In genomic region chr10:80227166-80227539, GRCm38 (mm10) we compare ENCODE assay signal across 8 mouse cellular contexts. TPM values are rescaled to one million over a fixed set of nuclear protein-coding genes. Genes with fewer than 3 reads are reported as not detected.
DNase-seq lines count a peak whose midpoint lies in the region; ATAC-seq and TF ChIP-seq lines count a peak whose summit lies in the region.

No protein-coding gene starts in this region.

- DNase-seq in heart, postnatal 0 days (ENCODE audit: low spot score): no peak
- no peak for DNase-seq in heart, postnatal 36 days
- DNase-seq in hindbrain, embryonic 11.5 days (ENCODE audit: low spot score): no peak
- no peak for DNase-seq in adrenal gland, adult 8-10 months
- DNase-seq in right cerebral cortex, adult 18-20 months: no peak
- DNase-seq in urinary bladder, adult 18-20 months (ENCODE audit: low spot score in 2 of 2): no peak

- TF ChIP-seq CTCF in heart, postnatal 0 days (IDR thresholded peaks at IDR 0.05; ENCODE audit: low read depth): no peak
- TF ChIP-seq CTCF in bone marrow macrophage, adult 2 months (IDR thresholded peaks at IDR 0.05; ENCODE audit: low read depth, low read length): no peak

- 9% methylated on average over 10 of the region's 10 CpGs for WGBS in heart, postnatal 0 days
- WGBS in hindbrain, embryonic 11.5 days: 11% methylated on average over 10 of the region's 10 CpGs
- WGBS in midbrain, embryonic 12.5 days: 14% methylated on average over 10 of the region's 10 CpGs

- peak overlapping the region; percentile 97 for H3K4me2 ChIP-seq in heart, postnatal 0 days (ENCODE audit: low read depth, low read length)
- H3K4me2 ChIP-seq in hindbrain, embryonic 11.5 days (replicated peaks; ENCODE audit: low read depth, low read length): peak overlapping the region; percentile 93
- peak overlapping the region; percentile 82 for H3K4me2 ChIP-seq in midbrain, embryonic 12.5 days (replicated peaks)

- intact Hi-C loops in heart, postnatal 36 days (cut with DNase I): loop anchor here (2.0 kb wide), 1 partner anchor 28 kb away; no protein-coding TSS in a partner anchor

- TF ChIP-seq POLR2A in bone marrow macrophage, adult 2 months (IDR thresholded peaks at IDR 0.05; ENCODE audit: borderline replicate concordance, low read depth, low read length): no peak

- H3K27me3 ChIP-seq in heart, postnatal 0 days (ENCODE audit: control insufficient read depth, insufficient read depth, low read length): no peaks in the 10 kb centered on the region
- no peaks in the 10 kb centered on the region for H3K27me3 ChIP-seq in hindbrain, embryonic 11.5 days (ENCODE audit: control insufficient read depth, insufficient read depth, low read length)
- H3K27me3 ChIP-seq in midbrain, embryonic 12.5 days: no peaks in the 10 kb centered on the region

- peaks cover 21% of the 10 kb centered on the region for H3K4me1 ChIP-seq in heart, postnatal 0 days (ENCODE audit: control insufficient read depth, insufficient read depth)
- H3K4me1 ChIP-seq in bone marrow macrophage, adult 2 months (ENCODE audit: control insufficient read depth, insufficient read depth, low read length): peaks cover 29% of the 10 kb centered on the region
- peaks cover 11% of the 10 kb centered on the region for H3K4me1 ChIP-seq in hindbrain, embryonic 11.5 days (replicated peaks; ENCODE audit: control insufficient read depth, insufficient read depth, low read length)
- peaks cover 46% of the 10 kb centered on the region for H3K4me1 ChIP-seq in midbrain, embryonic 12.5 days

- peak overlapping the region; percentile 90 for H3K4me3 ChIP-seq in heart, postnatal 0 days (ENCODE audit: low read depth, low read length)
- peak overlapping the region; percentile 82 for H3K4me3 ChIP-seq in bone marrow macrophage, adult 2 months (ENCODE audit: insufficient read depth, low read length)
- peak overlapping the region; percentile 85 for H3K4me3 ChIP-seq in hindbrain, embryonic 11.5 days (ENCODE audit: low read depth, low read length)
- H3K4me3 ChIP-seq in midbrain, embryonic 12.5 days: peak overlapping the region; percentile 89

- peak overlapping the region; percentile 91 for H3K9ac ChIP-seq in heart, postnatal 0 days (replicated peaks; ENCODE audit: low read depth, low read length)
- H3K9ac ChIP-seq in hindbrain, embryonic 11.5 days (ENCODE audit: low read depth, low read length): peak overlapping the region; percentile 95
- peak overlapping the region; percentile 97 for H3K9ac ChIP-seq in midbrain, embryonic 12.5 days (replicated peaks)

- ATAC-seq in heart, postnatal 0 days (ENCODE audit: insufficient read depth, low read depth): no peak
- ATAC-seq in hindbrain, embryonic 11.5 days (ENCODE audit: low FRiP score): no peak; the same call in 1 of the 2 replicates
- no peak for ATAC-seq in midbrain, embryonic 12.5 days (ENCODE audit: low FRiP score, low read depth)

- H3K9me3 ChIP-seq in heart, postnatal 0 days (replicated peaks; ENCODE audit: control insufficient read depth, low read length): no peaks in the 10 kb centered on the region
- H3K9me3 ChIP-seq in hindbrain, embryonic 11.5 days (ENCODE audit: control insufficient read depth, low read length): no peaks in the 10 kb centered on the region
- H3K9me3 ChIP-seq in midbrain, embryonic 12.5 days: no peaks in the 10 kb centered on the region

- H3K36me3 ChIP-seq in heart, postnatal 0 days (replicated peaks; ENCODE audit: control insufficient read depth, insufficient read depth, low read length): peaks cover 33% of the 10 kb centered on the region
- no peaks in the 10 kb centered on the region for H3K36me3 ChIP-seq in hindbrain, embryonic 11.5 days (ENCODE audit: control insufficient read depth, insufficient read depth, low read length)
- peaks cover 14% of the 10 kb centered on the region for H3K36me3 ChIP-seq in midbrain, embryonic 12.5 days

- TF ChIP-seq EP300 in heart, postnatal 0 days (IDR thresholded peaks at IDR 0.05; ENCODE audit: low read depth): no peak

- peak overlapping the region; percentile 95 for H3K27ac ChIP-seq in heart, postnatal 0 days (ENCODE audit: low read depth)
- H3K27ac ChIP-seq in bone marrow macrophage, adult 2 months (ENCODE audit: insufficient read depth, low read depth, low read length): peak overlapping the region; percentile 32
- H3K27ac ChIP-seq in hindbrain, embryonic 11.5 days (ENCODE audit: low read depth, low read length): peak overlapping the region; percentile 90; the same call in 1 of the 2 replicates
- H3K27ac ChIP-seq in midbrain, embryonic 12.5 days (replicated peaks): peak overlapping the region; percentile 97

RNA-seq across cellular contexts. Expression of gene Mum1, which starts 0.9 kb away (rescaled TPM):
- 41.4 and 59.7 TPM in 2 replicates for total RNA-seq in heart, postnatal 0 days (2014; rRNA removed; ENCODE audit: low replicate concordance)
- 18.4 and 22.9 TPM in 2 replicates for polyA plus RNA-seq in heart, postnatal 0 days (2015; fragmentation: Nextera tagmentation; extraction: Ambion mirVana)
- total RNA-seq in heart, postnatal 36 days (2021): 10 to 100 TPM; 13.1 to 15.3 TPM
- 27.2 and 36.2 TPM in 2 replicates for polyA plus RNA-seq in bone marrow macrophage, adult 2 months (2012; ENCODE audit: insufficient read depth, insufficient read length, missing spikeins)
- 49.4 and 57.3 TPM in 2 replicates for polyA plus RNA-seq in hindbrain, embryonic 11.5 days (2014; fragmentation: Nextera tagmentation; extraction: Ambion mirVana)
- 151 and 195 TPM in 2 replicates for polyA plus RNA-seq in midbrain, embryonic 12.5 days (2016; fragmentation: Nextera tagmentation; extraction: Ambion mirVana)
- total RNA-seq in adrenal gland, adult 8-10 months (2022): 10 to 100 TPM; 26.5 to 41.6 (median 32.9) TPM

RNA-seq across cellular contexts. Expression of gene Ndufs7, which starts 21.8 kb away (rescaled TPM):
- 838 and 847 TPM in 2 replicates for total RNA-seq in heart, postnatal 0 days (2014; rRNA removed; ENCODE audit: low replicate concordance)
- polyA plus RNA-seq in heart, postnatal 0 days (2015; fragmentation: Nextera tagmentation; extraction: Ambion mirVana): 1,203 and 1,284 TPM in 2 replicates
- 100 to 1,000 TPM; 962 to 997 TPM for total RNA-seq in heart, postnatal 36 days (2021)
- 104 and 108 TPM in 2 replicates for polyA plus RNA-seq in bone marrow macrophage, adult 2 months (2012; ENCODE audit: insufficient read depth, insufficient read length, missing spikeins)
- 242 and 245 TPM in 2 replicates for polyA plus RNA-seq in hindbrain, embryonic 11.5 days (2014; fragmentation: Nextera tagmentation; extraction: Ambion mirVana)
- 205 and 213 TPM in 2 replicates for polyA plus RNA-seq in midbrain, embryonic 12.5 days (2016; fragmentation: Nextera tagmentation; extraction: Ambion mirVana)
- 100 to 1,000 TPM; 192 to 257 (median 232) TPM for total RNA-seq in adrenal gland, adult 8-10 months (2022)

RNA-seq across cellular contexts. Expression of gene Gamt, which starts 33.7 kb away (rescaled TPM):
- 27.2 and 27.7 TPM in 2 replicates for total RNA-seq in heart, postnatal 0 days (2014; rRNA removed; ENCODE audit: low replicate concordance)
- polyA plus RNA-seq in heart, postnatal 0 days (2015; fragmentation: Nextera tagmentation; extraction: Ambion mirVana): 22.8 and 25.7 TPM in 2 replicates
- total RNA-seq in heart, postnatal 36 days (2021): 10 to 100 TPM in 1 of 2 experiments, 1 to 10 TPM in 1; 8.9 to 12.0 TPM
- polyA plus RNA-seq in bone marrow macrophage, adult 2 months (2012; ENCODE audit: insufficient read depth, insufficient read length, missing spikeins): 19.5 and 26.3 TPM in 2 replicates
- polyA plus RNA-seq in hindbrain, embryonic 11.5 days (2014; fragmentation: Nextera tagmentation; extraction: Ambion mirVana): 30.3 and 30.4 TPM in 2 replicates
- 28.1 and 29.5 TPM in 2 replicates for polyA plus RNA-seq in midbrain, embryonic 12.5 days (2016; fragmentation: Nextera tagmentation; extraction: Ambion mirVana)
- total RNA-seq in adrenal gland, adult 8-10 months (2022): 100 to 1,000 TPM; 238 to 291 (median 243) TPM

RNA-seq across cellular contexts. Expression of gene Dazap1, which starts 34.1 kb away (rescaled TPM):
- 88.9 and 96.2 TPM in 2 replicates for total RNA-seq in heart, postnatal 0 days (2014; rRNA removed; ENCODE audit: low replicate concordance)
- 24.8 and 30.3 TPM in 2 replicates for polyA plus RNA-seq in heart, postnatal 0 days (2015; fragmentation: Nextera tagmentation; extraction: Ambion mirVana)
- total RNA-seq in heart, postnatal 36 days (2021): 10 to 100 TPM; 57.7 to 58.5 TPM
- 103 and 109 TPM in 2 replicates for polyA plus RNA-seq in bone marrow macrophage, adult 2 months (2012; ENCODE audit: insufficient read depth, insufficient read length, missing spikeins)
- 46.8 and 47.3 TPM in 2 replicates for polyA plus RNA-seq in hindbrain, embryonic 11.5 days (2014; fragmentation: Nextera tagmentation; extraction: Ambion mirVana)
- polyA plus RNA-seq in midbrain, embryonic 12.5 days (2016; fragmentation: Nextera tagmentation; extraction: Ambion mirVana): 61.2 and 71.3 TPM in 2 replicates
- total RNA-seq in adrenal gland, adult 8-10 months (2022): 100 to 1,000 TPM in 2 of 4 experiments, 10 to 100 TPM in 2; 72.3 to 125 (median 90.3) TPM

RNA-seq across cellular contexts. Expression of gene Efna2, which starts 47.9 kb away (rescaled TPM):
- 2.4 and 3.0 TPM in 2 replicates for total RNA-seq in heart, postnatal 0 days (2014; rRNA removed; ENCODE audit: low replicate concordance)
- polyA plus RNA-seq in heart, postnatal 0 days (2015; fragmentation: Nextera tagmentation; extraction: Ambion mirVana): 3.3 and 3.7 TPM in 2 replicates
- total RNA-seq in heart, postnatal 36 days (2021): 1 to 10 TPM in 1 of 2 experiments, under 1 TPM in 1; 0.75 to 1.1 TPM
- 0.51 and 1.0 TPM in 2 replicates for polyA plus RNA-seq in bone marrow macrophage, adult 2 months (2012; ENCODE audit: insufficient read depth, insufficient read length, missing spikeins)
- 24.8 and 34.2 TPM in 2 replicates for polyA plus RNA-seq in hindbrain, embryonic 11.5 days (2014; fragmentation: Nextera tagmentation; extraction: Ambion mirVana)
- 114 and 127 TPM in 2 replicates for polyA plus RNA-seq in midbrain, embryonic 12.5 days (2016; fragmentation: Nextera tagmentation; extraction: Ambion mirVana)
- total RNA-seq in adrenal gland, adult 8-10 months (2022): 1 to 10 TPM; 2.4 to 5.2 (median 3.3) TPM

Comparison
In these comparisons a context has a peak if more than half of its experiments do, and no peak if none do; other contexts are left out.
1. H3K27ac ChIP-seq: peak in every context shown above with its lines; median percentile 97 in midbrain, embryonic 12.5 days; 95 in heart, postnatal 0 days; 90 in hindbrain, embryonic 11.5 days; 32 in bone marrow macrophage, adult 2 months.